Mouse (Mus musculus) E14TG2a.4 (cell line): Measurements from ENCODE around the gene Nipal3.

Experiments
- H3K27me3 ChIP-seq: 2 replicates; pipeline ENCODE4 v1.6.1; 2014; ENCODE audit warnings: low read length, control low read depth; ENCODE audit not compliant: insufficient read depth
- H3K36me3 ChIP-seq: 2 replicates; pipeline ENCODE4 v1.6.1; 2014; ENCODE audit warnings: low read length, control low read depth; ENCODE audit not compliant: insufficient read depth
- H3K4me1 ChIP-seq: replicated peaks from 2 replicates; pipeline ENCODE4 v1.6.1; 2014; ENCODE audit warnings: low read depth, low read length, control low read depth
- H3K4me3 ChIP-seq: replicated peaks from 2 replicates; pipeline ENCODE4 v1.5.1; 2014; ENCODE audit warnings: mild to moderate bottlenecking, low read length
- H3K9me3 ChIP-seq: 2 replicates; pipeline ENCODE4 v1.6.1; 2014; ENCODE audit warnings: low read length, control low read depth
- CTCF ChIP-seq: conservative IDR thresholded peaks from 2 replicates; pipeline ENCODE4 v1.5.1; 2014; ENCODE audit warnings: low read length
- NANOG ChIP-seq: IDR thresholded peaks from 2 replicates; pipeline ENCODE4 v1.6.1; 2014; ENCODE audit warnings: borderline replicate concordance, low read length, mixed read lengths
- POU5F1 ChIP-seq: IDR thresholded peaks from 2 replicates; pipeline ENCODE4 v1.6.1; 2014; ENCODE audit warnings: low read length, borderline replicate concordance

The Nipal3 gene

GRCm38 (mm10) chr4:135513865-135514264 lies 19.0 kb upstream of the Nipal3 start:
- no peak for TF ChIP-seq CTCF
- TF ChIP-seq POU5F1: no peak
- no peak for TF ChIP-seq NANOG
- no peaks in the 10 kb centered on the region for H3K36me3 ChIP-seq
- no peak overlapping the region for H3K4me3 ChIP-seq
- peaks cover 72% of the 10 kb centered on the region for H3K4me1 ChIP-seq
- H3K9me3 ChIP-seq: no peaks in the 10 kb centered on the region
- peaks cover 32% of the 10 kb centered on the region for H3K27me3 ChIP-seq

DNA sequence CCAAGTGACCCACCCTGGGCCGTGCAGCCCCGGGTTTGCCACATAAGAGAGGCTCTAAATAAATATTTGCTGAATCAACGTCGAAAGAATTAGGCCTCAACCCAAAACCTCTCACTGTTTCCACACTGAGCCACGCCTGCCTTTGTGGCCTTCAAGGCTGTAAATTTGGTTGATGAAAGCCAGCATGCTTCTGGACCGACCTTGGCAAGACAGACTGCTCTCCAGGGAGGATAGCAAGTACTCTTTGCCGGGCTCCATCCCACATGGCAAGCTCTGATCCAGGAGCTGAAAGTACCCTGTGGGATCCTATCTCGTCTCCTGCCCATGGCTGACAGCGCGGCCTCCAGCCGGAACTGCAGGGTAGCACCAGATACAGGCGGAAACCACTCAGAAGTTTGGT lies 14.7 kb upstream of the Nipal3 start:
- no peaks in the 10 kb centered on the region for H3K9me3 ChIP-seq
- H3K4me1 ChIP-seq: peaks cover 77% of the 10 kb centered on the region
- TF ChIP-seq POU5F1: no peak
- no peak for TF ChIP-seq CTCF
- TF ChIP-seq NANOG: no peak
- peaks cover 32% of the 10 kb centered on the region for H3K27me3 ChIP-seq
- H3K4me3 ChIP-seq: peak overlapping the region; percentile 48
- H3K36me3 ChIP-seq: no peaks in the 10 kb centered on the region

- TF ChIP-seq CTCF: peak; percentile 80
- no peak for TF ChIP-seq NANOG
- no peak for TF ChIP-seq POU5F1
- H3K4me1 ChIP-seq: peaks cover 78% of the 10 kb centered on the region
- peaks cover 29% of the 10 kb centered on the region for H3K27me3 ChIP-seq
- peak overlapping the region; percentile 56 for H3K4me3 ChIP-seq
- H3K9me3 ChIP-seq: no peaks in the 10 kb centered on the region
- H3K36me3 ChIP-seq: no peaks in the 10 kb centered on the region
These were observed 13.7 kb upstream of the Nipal3 start for GRCm38 (mm10) chr4:135508419-135509039.

DNA sequence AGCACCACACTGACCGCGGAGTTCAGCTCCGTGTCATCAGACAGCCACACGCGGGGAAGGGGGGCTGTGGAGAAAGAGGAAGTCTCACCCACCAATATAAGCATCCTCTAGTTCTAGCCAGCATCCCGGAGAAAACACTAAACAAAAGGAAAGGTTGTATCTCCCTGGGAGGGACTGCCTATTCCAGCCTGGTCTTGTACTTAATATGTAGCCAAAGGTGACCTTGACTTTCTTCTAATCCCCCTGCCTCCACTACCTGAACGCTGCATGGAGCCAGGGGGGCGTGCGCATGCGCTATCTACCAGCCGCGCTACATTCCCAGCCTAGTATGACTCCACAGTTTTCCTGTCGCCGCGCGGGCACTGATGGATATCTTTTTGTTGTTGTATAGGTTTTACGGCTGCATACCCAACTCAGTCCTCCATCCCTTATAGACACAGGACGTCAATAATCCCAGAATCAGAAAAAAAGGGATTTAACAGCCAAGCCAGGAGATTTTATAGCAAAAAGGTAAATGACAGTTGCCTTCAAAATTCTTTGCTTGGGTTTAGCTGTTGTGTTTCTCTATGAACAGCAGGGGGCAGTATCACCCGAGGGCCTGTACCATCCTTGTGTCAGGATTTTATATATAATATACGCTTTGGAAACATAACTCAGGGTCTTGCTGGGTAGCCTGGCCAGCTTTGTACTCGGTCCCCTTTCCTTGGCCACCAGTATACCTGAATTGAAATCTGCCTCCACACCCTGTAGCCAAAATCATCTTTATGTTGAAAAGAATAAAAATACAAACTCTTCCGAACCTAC lies 12.9 kb upstream of the Nipal3 start:
- no peak; the same call in 1 of the 2 replicates for TF ChIP-seq NANOG
- no peak for TF ChIP-seq POU5F1
- TF ChIP-seq CTCF: peak; percentile 82
- Histone ChIP-seq H3K36me3 (no peaks in the 10 kb centered on the region), H3K4me3 (peak overlapping the region; percentile 60), H3K4me1 (peaks cover 82% of the 10 kb centered on the region), H3K9me3 (no peaks in the 10 kb centered on the region), H3K27me3 (peaks cover 29% of the 10 kb centered on the region)

GRCm38 (mm10) chr4:135505794-135506193 lies 11.0 kb upstream of the Nipal3 start:
- TF ChIP-seq POU5F1 (no peak), CTCF (no peak), NANOG (no peak)
- H3K9me3 ChIP-seq: no peaks in the 10 kb centered on the region
- peaks cover 65% of the 10 kb centered on the region for H3K4me1 ChIP-seq
- H3K4me3 ChIP-seq: 0 out of 2 replicates have a peak overlapping the region, but pooled peaks have one; percentile 17
- peaks cover 17% of the 10 kb centered on the region for H3K27me3 ChIP-seq
- H3K36me3 ChIP-seq: no peaks in the 10 kb centered on the region

- TF ChIP-seq POU5F1 (no peak), CTCF (no peak), NANOG (no peak)
- Histone ChIP-seq H3K4me1 (peaks cover 54% of the 10 kb centered on the region), H3K9me3 (no peaks in the 10 kb centered on the region), H3K27me3 (no peaks in the 10 kb centered on the region), H3K36me3 (no peaks in the 10 kb centered on the region), H3K4me3 (no peak overlapping the region)
These were observed 6.7 kb upstream of the Nipal3 start for GRCm38 (mm10) chr4:135501587-135501986.

- Histone ChIP-seq H3K4me3 (no peak overlapping the region), H3K36me3 (no peaks in the 10 kb centered on the region), H3K27me3 (no peaks in the 10 kb centered on the region), H3K9me3 (no peaks in the 10 kb centered on the region), H3K4me1 (peaks cover 53% of the 10 kb centered on the region)
- TF ChIP-seq POU5F1: no peak
- no peak for TF ChIP-seq NANOG
- no peak for TF ChIP-seq CTCF
These were observed 5.0 kb upstream of the Nipal3 start for GRCm38 (mm10) chr4:135499831-135500230.

DNA sequence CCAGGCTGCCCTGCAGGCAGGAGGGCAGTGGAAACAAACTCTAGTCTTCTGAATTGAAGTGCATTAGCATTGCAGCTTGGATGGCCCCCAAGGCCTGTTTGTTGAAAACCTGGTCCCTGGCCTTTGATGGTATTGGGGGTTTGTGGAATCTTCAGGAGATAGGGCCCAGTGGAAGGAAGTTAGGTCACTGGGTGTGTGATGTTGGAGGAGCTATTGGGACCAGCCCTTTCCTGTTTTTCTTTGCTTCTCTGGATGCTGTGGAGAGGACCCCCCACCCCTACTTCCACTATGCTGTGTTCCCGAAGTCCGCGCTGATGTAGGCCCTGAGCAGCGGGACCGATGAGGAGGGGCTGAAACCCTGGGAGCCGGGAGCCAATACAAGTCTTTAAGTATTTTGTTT lies 3.3 kb upstream of the Nipal3 start:
- peaks cover 52% of the 10 kb centered on the region for H3K4me1 ChIP-seq
- no peaks in the 10 kb centered on the region for H3K9me3 ChIP-seq
- no peaks in the 10 kb centered on the region for H3K36me3 ChIP-seq
- H3K4me3 ChIP-seq: no peak overlapping the region
- H3K27me3 ChIP-seq: no peaks in the 10 kb centered on the region
- TF ChIP-seq NANOG (no peak), POU5F1 (no peak), CTCF (no peak)
